Mouse (Mus musculus) testis, adult 2 months (tissue): ENCODE data around the gene Sec22a. TPM values are rescaled to one million over a fixed set of nuclear protein-coding genes. Genes with fewer than 3 reads are reported as not detected.

ENCODE experiments used
- H3K27ac ChIP-seq: fragments of 200-500 bp; 2 replicates; pipeline ENCODE4 v1.5.1; 2012; ENCODE audit warnings: low read depth, low read length; ENCODE audit not compliant: control insufficient read depth, insufficient read depth
- H3K27me3 ChIP-seq: fragments of 200-500 bp; 2 replicates; pipeline ENCODE4 v1.6.1; 2012; ENCODE audit warnings: mild to moderate bottlenecking, low read length, moderate library complexity; ENCODE audit not compliant: control insufficient read depth, insufficient read depth
- H3K36me3 ChIP-seq: fragments of 200-500 bp; 2 replicates; pipeline ENCODE4 v1.6.1; 2012; ENCODE audit warnings: mild to moderate bottlenecking, low read length; ENCODE audit not compliant: control insufficient read depth, insufficient read depth
- H3K4me1 ChIP-seq: fragments of 200-500 bp; 2 replicates; pipeline ENCODE4 v1.6.1; 2012; ENCODE audit warnings: low read length; ENCODE audit not compliant: control insufficient read depth, insufficient read depth
- H3K4me3 ChIP-seq: fragments of 200-500 bp; 2 replicates; pipeline ENCODE4 v1.5.1; 2012; ENCODE audit warnings: low read depth, mild to moderate bottlenecking, low read length, moderate library complexity, mixed read lengths; ENCODE audit not compliant: control insufficient read depth
- CTCF ChIP-seq: fragments of 200-500 bp; IDR thresholded peaks from 2 replicates; pipeline ENCODE4 v1.5.1; 2012; ENCODE audit warnings: low read depth, mild to moderate bottlenecking, inconsistent platforms, low read length, moderate library complexity; ENCODE audit not compliant: control insufficient read depth, insufficient read depth, insufficient replicate concordance
- POLR2A ChIP-seq: fragments of 200-500 bp; IDR thresholded peaks from 2 replicates; pipeline ENCODE4 v1.6.1; 2012; ENCODE audit warnings: low read depth, mild to moderate bottlenecking, inconsistent platforms, low read length, moderate library complexity; ENCODE audit not compliant: control insufficient read depth
- polyA plus RNA-seq: library from polyadenylated mRNA; depleted of rRNA; stranded (reverse); fragments of >200 nt; gene quantifications from 2 replicates; pipeline ENCODE4 v1.2.3, GENCODE M21; 2012; rRNA removed

Sec22a gene
- polyA plus RNA-seq, result 23.0 and 29.9 TPM in 2 replicates

DNA sequence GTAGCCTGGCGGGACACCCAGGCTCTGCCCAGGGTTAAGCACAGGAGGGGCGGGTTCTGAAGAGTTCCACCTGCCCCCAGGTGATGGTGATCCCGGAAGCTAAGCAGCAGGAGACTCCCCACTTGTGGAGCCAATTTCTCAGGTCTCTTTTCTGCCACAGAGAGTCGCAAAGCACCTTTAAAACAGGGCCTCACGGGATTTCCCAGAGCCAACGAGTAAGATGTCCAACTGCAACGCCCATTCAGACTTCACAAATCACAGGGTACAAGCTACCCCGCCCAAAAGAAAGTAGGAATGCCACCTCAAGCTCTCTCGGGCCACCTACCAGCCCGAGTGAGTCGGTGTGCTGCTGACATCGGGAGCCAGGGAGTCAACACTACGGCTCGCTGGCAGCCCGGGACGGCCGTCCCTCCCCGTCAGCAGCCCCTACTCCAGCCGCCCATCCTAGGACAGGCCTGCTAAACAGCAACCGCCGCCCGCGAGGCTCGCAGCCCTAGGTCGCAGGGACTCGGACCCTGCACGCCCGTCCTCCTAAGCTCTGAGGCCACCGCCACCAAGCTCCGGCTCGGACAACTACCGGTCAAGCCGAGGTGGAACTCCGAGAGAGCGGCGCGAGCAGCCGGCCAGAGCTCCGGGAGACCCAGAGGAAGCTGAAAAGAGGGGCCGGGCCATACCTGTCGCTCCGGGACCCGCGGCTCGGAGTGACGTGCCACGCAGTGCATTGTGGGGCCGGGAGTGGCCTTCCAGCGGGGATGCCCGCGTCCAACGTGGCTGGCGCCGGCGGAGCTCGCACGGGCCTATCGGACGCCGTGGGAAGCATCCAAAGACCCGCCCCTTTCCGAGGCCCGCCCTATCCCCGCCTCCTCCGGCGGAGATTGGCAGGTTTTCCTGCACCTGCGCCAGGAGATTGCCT, at the start of gene Sec22a:
TSS of gene Sec22a (minus strand) at position 769 of the 913 bp plus-strand sequence.
- Histone ChIP-seq H3K4me3 (peak within 1 kb of the TSS; percentile 99), H3K27me3 (no peaks in the 10 kb centered on the region), H3K36me3 (peaks cover 3% of the 10 kb centered on the region), H3K27ac (peak within 1 kb of the TSS; percentile 98), H3K4me1 (peaks cover 2% of the 10 kb centered on the region)
- no peak for TF ChIP-seq CTCF
- peak; percentile 81 for TF ChIP-seq POLR2A

GRCm38 (mm10) chr16:35406706-35407105, 43.0 kb upstream of the Sec22a start:
- H3K27me3 ChIP-seq, result no peaks in the 10 kb centered on the region
- H3K4me3 ChIP-seq, result no peak overlapping the region
- H3K27ac ChIP-seq, result no peak overlapping the region
- no peak for TF ChIP-seq POLR2A
- TF ChIP-seq CTCF, result no peak
- no peaks in the 10 kb centered on the region for H3K36me3 ChIP-seq
- H3K4me1 ChIP-seq, result no peaks in the 10 kb centered on the region

DNA sequence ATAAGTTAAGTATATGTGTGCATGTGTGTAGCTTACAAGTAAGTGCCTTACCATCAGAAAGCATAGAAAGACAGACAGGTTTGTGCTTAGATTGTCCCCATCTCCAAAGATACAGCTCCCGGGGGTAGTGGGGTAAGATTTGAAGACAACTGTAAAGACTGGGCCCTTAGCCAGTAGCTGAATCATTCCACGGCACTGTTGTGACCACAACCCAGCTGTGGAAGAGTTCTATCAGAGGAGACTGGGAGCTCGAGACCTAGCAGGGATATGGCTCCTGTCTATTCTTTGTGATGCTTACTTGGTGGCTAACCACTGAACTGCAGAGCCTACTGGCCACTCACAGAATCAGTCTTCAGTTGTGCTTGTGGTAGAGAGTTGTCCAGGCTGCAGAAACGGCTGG, 42.4 kb upstream of the Sec22a start:
- no peaks in the 10 kb centered on the region for H3K36me3 ChIP-seq
- no peaks in the 10 kb centered on the region for H3K4me1 ChIP-seq
- H3K4me3 ChIP-seq, result no peak overlapping the region
- no peaks in the 10 kb centered on the region for H3K27me3 ChIP-seq
- no peak overlapping the region for H3K27ac ChIP-seq
- no peak for TF ChIP-seq POLR2A
- TF ChIP-seq CTCF, result no peak

GRCm38 (mm10) chr16:35405348-35406080, 41.8 kb upstream of the Sec22a start:
- TF ChIP-seq CTCF, result no peak
- TF ChIP-seq POLR2A, result no peak
- no peaks in the 10 kb centered on the region for H3K4me1 ChIP-seq
- no peak overlapping the region for H3K4me3 ChIP-seq
- no peaks in the 10 kb centered on the region for H3K36me3 ChIP-seq
- no peaks in the 10 kb centered on the region for H3K27me3 ChIP-seq
- no peak overlapping the region for H3K27ac ChIP-seq

DNA sequence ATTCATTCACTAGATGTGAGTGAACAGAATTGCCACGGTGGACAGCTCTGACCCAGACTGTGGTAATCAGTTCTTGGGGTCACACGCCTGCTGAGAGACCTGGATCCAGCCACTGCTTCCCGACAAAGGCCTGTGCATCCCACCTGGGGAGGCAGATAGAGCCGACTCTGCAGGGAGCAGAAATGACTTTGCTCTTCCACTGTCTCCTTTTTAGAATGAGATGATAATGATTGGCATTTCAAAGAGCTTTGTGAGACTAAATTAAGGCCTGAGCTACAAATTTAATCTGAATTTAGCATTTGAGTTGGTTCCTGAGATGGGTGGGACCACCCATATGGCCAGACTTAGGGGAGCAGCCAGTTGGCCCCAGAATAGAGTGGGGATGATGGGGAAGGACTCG, 41.1 kb upstream of the Sec22a start:
- TF ChIP-seq POLR2A (no peak), CTCF (no peak)
- no peak overlapping the region for H3K27ac ChIP-seq
- H3K4me3 ChIP-seq, result no peak overlapping the region
- no peaks in the 10 kb centered on the region for H3K36me3 ChIP-seq
- H3K4me1 ChIP-seq, result no peaks in the 10 kb centered on the region
- H3K27me3 ChIP-seq, result no peaks in the 10 kb centered on the region

GRCm38 (mm10) chr16:35403891-35404290, 40.2 kb upstream of the Sec22a start:
- Histone ChIP-seq H3K36me3 (no peaks in the 10 kb centered on the region), H3K27me3 (no peaks in the 10 kb centered on the region)

GRCm38 (mm10) chr16:35403356-35403755, 39.6 kb upstream of the Sec22a start:
- H3K27me3 ChIP-seq, result no peaks in the 10 kb centered on the region
- H3K27ac ChIP-seq, result no peak overlapping the region
- no peaks in the 10 kb centered on the region for H3K4me1 ChIP-seq
- H3K36me3 ChIP-seq, result no peaks in the 10 kb centered on the region
- no peak overlapping the region for H3K4me3 ChIP-seq
- TF ChIP-seq POLR2A (no peak), CTCF (no peak)

More at GRCm38 (mm10) chr16:35403891-35404290, 40.2 kb upstream of the Sec22a start:
- TF ChIP-seq CTCF, result no peak
- no peak for TF ChIP-seq POLR2A
- H3K27ac ChIP-seq, result no peak overlapping the region
- H3K4me1 ChIP-seq, result no peaks in the 10 kb centered on the region
- H3K4me3 ChIP-seq, result no peak overlapping the region
